Mouse (Mus musculus) liver, embryonic 14.5 days (tissue): ENCODE measurements around the gene Chtop. TPM values are rescaled to one million over a fixed set of nuclear protein-coding genes. Genes with fewer than 3 reads are reported as not detected.

Experiments
- ATAC-seq: fragments of 200-750 bp; cut with Nextera tagmentation; 2 replicates; pipeline ENCODE4 v1.8.0; 2017; ENCODE audit warnings: moderate number of reproducible peaks, mild to moderate bottlenecking, moderate library complexity; ENCODE audit not compliant: insufficient read depth
- DNase-seq, 3 experiments: peaks; one replicate each; pipeline ENCODE4 v3.0.0-alpha.2; 2012 to 2013; ENCODE audit warnings: low read depth in 3 of 3, low spot score in 3 of 3
- H3K27ac ChIP-seq: fragments of 300-500 bp; sonication (generic); 2 replicates; pipeline ENCODE4 v1.5.1; 2014; ENCODE audit warnings: moderate library complexity, mild to moderate bottlenecking, control low read depth, inconsistent platforms
- H3K27me3 ChIP-seq: fragments of 300-500 bp; sonication (generic); 2 replicates; pipeline ENCODE4 v1.6.1; 2014; ENCODE audit warnings: mild to moderate bottlenecking, low read length, moderate library complexity; ENCODE audit not compliant: control insufficient read depth, insufficient read depth
- H3K36me3 ChIP-seq: fragments of 300-500 bp; sonication (generic); replicated peaks from 2 replicates; pipeline ENCODE4 v1.6.1; 2014; ENCODE audit warnings: low read depth; ENCODE audit not compliant: control insufficient read depth, insufficient read depth
- H3K4me1 ChIP-seq, 2 experiments: fragments of 200-500 bp in 1 of 2; fragments of 300-500 bp in 1 of 2; sonication (generic) in 1 of 2; replicated peaks; 2 replicates each; pipeline ENCODE4 v1.6.1; 2012 to 2014; ENCODE audit warnings: antibody characterized with exemption in 1 of 2, inconsistent platforms in 1 of 2, low read length in 1 of 2; ENCODE audit not compliant: control insufficient read depth in 2 of 2, insufficient read depth in 2 of 2
- H3K4me2 ChIP-seq: fragments of 300-500 bp; sonication (generic); 2 replicates; pipeline ENCODE4 v1.6.1; 2014; ENCODE audit warnings: low read depth, mild to moderate bottlenecking, control low read depth, moderate library complexity
- H3K4me3 ChIP-seq, 2 experiments: fragments of 200-500 bp in 1 of 2; fragments of 300-500 bp in 1 of 2; sonication (generic) in 1 of 2; 2 replicates each; pipeline ENCODE4 v1.5.1; 2012 to 2014; ENCODE audit warnings: low read depth in 2 of 2, low read length in 2 of 2, mild to moderate bottlenecking in 2 of 2, control low read depth in 1 of 2, inconsistent platforms in 1 of 2, moderate library complexity in 1 of 2; ENCODE audit not compliant: insufficient read depth in 1 of 2
- H3K9ac ChIP-seq: fragments of 300-500 bp; sonication (generic); replicated peaks from 2 replicates; pipeline ENCODE4 v1.6.1; 2014; ENCODE audit warnings: mild to moderate bottlenecking, control low read depth, moderate library complexity
- H3K9me3 ChIP-seq: fragments of 300-500 bp; sonication (generic); 2 replicates; pipeline ENCODE4 v1.6.1; 2016; ENCODE audit warnings: low read length, mixed read lengths; ENCODE audit not compliant: control insufficient read depth
- CTCF ChIP-seq: IDR thresholded peaks from 2 replicates; pipeline ENCODE4 v1.5.1; 2016; ENCODE audit warnings: antibody characterized with exemption, low read depth, control low read depth
- EP300 ChIP-seq: IDR thresholded peaks from 2 replicates; pipeline ENCODE4 v1.6.1; 2016; ENCODE audit warnings: antibody characterized with exemption, low read depth
- WGBS: fragments of 180-500 bp; shearing (Covaris S2); extraction: QIAGEN DNeasy Blood & Tissue Kit; methylation state at CpG from one replicate; pipeline ENCODE4 v1.1.7; 2014; ENCODE audit not compliant: insufficient replicate concordance; 5-methylcytosine and 5-hydroxymethylcytosine counted together
- polyA plus RNA-seq, 2 experiments: library from polyadenylated mRNA; depleted of rRNA in 1 of 2; stranded (reverse) in 1 of 2; unstranded in 1 of 2; fragments of >200 nt; fragmentation: Nextera tagmentation in 1 of 2; extraction: Ambion mirVana in 1 of 2; gene quantifications; 2 replicates each; pipeline versions ENCODE4 v1.2.1 to v1.2.3; 2012 to 2014

Gene Chtop
- polyA plus RNA-seq, 2 experiments: 29.7 to 49.9 TPM

DNA sequence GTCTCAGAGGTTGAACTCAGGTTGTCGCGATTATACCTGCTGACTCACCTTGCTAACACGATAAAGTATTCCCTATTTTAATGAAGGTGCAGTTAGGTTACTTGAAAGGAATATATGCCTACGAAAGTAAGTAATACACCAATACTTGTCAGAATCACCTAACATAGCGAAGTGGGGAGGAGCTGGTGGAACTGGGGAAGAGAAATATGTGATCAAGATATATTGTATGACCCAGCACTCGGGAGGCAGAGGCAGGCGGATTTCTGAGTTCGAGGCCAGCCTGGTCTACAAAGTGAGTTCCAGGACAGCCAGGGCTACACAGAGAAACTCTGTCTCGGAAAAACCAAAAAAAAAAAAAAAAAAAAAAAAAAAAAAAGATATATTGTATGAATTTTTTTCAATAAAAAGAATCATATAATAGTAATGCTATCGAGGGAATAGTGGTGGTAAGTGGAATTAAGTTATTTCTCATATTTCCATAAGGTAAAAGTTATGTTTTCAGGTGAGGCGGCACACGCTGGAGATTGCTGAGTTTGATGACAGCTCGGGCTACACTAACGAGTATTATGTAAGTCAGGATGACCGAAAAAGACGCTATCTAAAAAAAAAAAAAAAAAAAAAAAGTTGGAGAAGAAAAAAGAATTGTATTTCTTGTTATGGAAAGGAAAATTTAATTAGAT is 34.0 kb downstream of the Chtop start:
- peak overlapping the region; percentile 54 to 61; a peak in 3 of 4 replicates for H3K4me3 ChIP-seq
- no peak overlapping the region; the same call in 1 of the 2 replicates for H3K9ac ChIP-seq
- ATAC-seq (no peak), DNase-seq (no peak)
- WGBS: 33% methylated on average over 15 of the region's 16 CpGs
- no peaks in the 10 kb centered on the region for H3K9me3 ChIP-seq
- no peaks in the 10 kb centered on the region for H3K27me3 ChIP-seq
- H3K4me1 ChIP-seq: peaks cover 7 to 9% of the 10 kb centered on the region in 2 experiments
- TF ChIP-seq EP300: no peak
- TF ChIP-seq CTCF: no peak
- H3K4me2 ChIP-seq: peak overlapping the region; percentile 63
- H3K36me3 ChIP-seq: peaks cover 16% of the 10 kb centered on the region
- no peak overlapping the region for H3K27ac ChIP-seq

DNA sequence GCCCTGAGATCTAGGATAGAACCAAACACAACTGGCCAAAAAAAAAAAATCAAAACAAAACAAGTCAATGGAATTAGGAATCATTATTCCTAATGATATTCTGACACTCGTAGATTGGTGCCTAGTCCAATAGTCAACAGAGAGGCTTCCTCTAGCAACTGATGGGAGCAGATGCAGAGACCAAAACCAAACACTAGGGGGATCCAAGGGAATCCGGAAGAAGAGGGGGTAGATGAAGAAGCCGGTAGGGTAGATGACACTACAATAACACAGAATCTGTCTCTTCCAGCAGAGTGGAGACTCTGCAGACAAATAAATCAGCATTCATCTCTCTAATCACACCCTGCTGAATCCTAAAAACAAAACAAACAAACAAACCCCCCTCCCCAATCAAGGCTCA is 37.1 kb downstream of the Chtop start:
- ATAC-seq: no peak
- no peak overlapping the region for H3K9ac ChIP-seq
- H3K27ac ChIP-seq: no peak overlapping the region
- no peaks in the 10 kb centered on the region for H3K36me3 ChIP-seq
- no peak overlapping the region for H3K4me2 ChIP-seq
- H3K4me3 ChIP-seq: no peak overlapping the region
- DNase-seq: peak; percentile 35 to 46 (median 39)
- TF ChIP-seq EP300 (no peak), CTCF (peak; percentile 72)
- H3K9me3 ChIP-seq: no peaks in the 10 kb centered on the region
- H3K27me3 ChIP-seq: no peaks in the 10 kb centered on the region
- 21% methylated on average over 3 of the region's 3 CpGs for WGBS
- peaks cover 6 to 8% of the 10 kb centered on the region in 2 experiments for H3K4me1 ChIP-seq

DNA sequence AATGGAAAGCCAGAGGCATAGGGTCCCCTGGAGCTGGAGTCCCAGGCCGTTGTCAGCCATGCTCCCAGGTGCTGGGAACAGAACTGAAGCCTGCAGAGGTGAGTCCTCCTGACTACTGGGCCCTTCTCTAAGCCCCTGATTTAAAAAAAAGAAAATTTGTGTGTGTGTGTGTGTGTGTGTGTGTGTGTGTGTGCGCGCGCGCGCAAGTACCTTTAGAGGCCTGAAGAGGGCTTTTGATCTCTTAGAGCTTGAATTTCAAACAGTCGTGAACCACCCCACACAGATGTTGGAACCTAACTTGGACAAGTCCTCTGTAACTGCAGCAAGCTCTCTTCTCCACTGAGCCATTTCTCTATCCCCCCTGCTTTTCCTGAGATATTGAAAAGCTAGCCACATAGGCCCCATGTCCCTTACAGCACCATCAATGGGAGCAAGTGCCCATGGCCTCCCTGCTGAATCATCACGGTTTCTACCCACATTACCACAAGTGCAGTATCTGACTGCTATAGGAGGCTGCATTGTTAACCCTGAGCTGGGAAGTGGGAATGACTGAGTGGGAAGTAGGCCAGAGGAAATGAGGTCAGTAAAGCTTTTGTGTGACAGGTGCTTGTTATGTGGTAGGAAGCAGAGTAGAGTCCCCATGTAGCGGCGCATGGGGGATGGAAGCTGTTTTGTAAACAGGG is 41.5 kb downstream of the Chtop start:
- Histone ChIP-seq H3K27ac (no peak overlapping the region), H3K36me3 (no peaks in the 10 kb centered on the region), H3K9ac (no peak overlapping the region), H3K9me3 (no peaks in the 10 kb centered on the region), H3K4me3 (no peak overlapping the region), H3K4me1 (peaks cover 0 to 4% of the 10 kb centered on the region in 2 experiments; a peak in 1 of 4 replicates), H3K4me2 (no peak overlapping the region), H3K27me3 (peaks cover 42% of the 10 kb centered on the region)
- 80% methylated on average over 10 of the region's 10 CpGs for WGBS
- no peak for ATAC-seq
- DNase-seq: no peak
- TF ChIP-seq EP300 (no peak), CTCF (no peak; the same call in 1 of the 2 replicates)

DNA sequence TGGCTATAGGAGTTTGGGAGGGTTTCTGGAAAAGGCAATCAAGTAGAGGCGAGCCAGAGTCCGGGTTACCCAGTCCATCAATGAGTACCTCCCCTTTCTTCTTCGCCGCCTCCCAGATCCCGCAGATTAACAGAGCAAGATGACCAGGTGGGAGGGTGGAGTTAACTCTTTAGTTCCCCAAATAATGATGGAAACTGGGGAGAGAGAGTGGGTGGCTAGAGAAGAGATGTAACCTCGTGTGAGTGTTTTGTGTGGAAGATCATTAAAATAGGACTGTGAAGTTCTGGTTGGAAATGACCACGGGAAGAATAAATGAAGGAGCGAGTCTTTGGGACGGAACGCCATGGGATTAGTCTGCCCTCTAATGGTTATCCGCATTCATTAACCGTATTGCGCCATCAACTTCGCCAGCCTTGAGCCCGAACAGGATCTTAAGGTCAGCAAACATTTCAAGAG is 43.0 kb downstream of the Chtop start:
- ATAC-seq (peak; percentile 24; the same call in 1 of the 2 replicates), DNase-seq (peak in 1 of 3 experiments; percentile 37)
- H3K9me3 ChIP-seq: no peaks in the 10 kb centered on the region
- TF ChIP-seq CTCF (peak; percentile 78), EP300 (no peak)
- H3K27me3 ChIP-seq: peaks cover 45% of the 10 kb centered on the region
- 2% methylated on average over 15 of the region's 15 CpGs for WGBS
- no peak overlapping the region for H3K9ac ChIP-seq
- peak overlapping the region; percentile 67 for H3K4me2 ChIP-seq
- H3K36me3 ChIP-seq: no peaks in the 10 kb centered on the region
- peaks cover 0 to 2% of the 10 kb centered on the region in 2 experiments; a peak in 1 of 4 replicates for H3K4me1 ChIP-seq
- peak overlapping the region; percentile 14 to 48 for H3K4me3 ChIP-seq
- no peak overlapping the region for H3K27ac ChIP-seq

DNA sequence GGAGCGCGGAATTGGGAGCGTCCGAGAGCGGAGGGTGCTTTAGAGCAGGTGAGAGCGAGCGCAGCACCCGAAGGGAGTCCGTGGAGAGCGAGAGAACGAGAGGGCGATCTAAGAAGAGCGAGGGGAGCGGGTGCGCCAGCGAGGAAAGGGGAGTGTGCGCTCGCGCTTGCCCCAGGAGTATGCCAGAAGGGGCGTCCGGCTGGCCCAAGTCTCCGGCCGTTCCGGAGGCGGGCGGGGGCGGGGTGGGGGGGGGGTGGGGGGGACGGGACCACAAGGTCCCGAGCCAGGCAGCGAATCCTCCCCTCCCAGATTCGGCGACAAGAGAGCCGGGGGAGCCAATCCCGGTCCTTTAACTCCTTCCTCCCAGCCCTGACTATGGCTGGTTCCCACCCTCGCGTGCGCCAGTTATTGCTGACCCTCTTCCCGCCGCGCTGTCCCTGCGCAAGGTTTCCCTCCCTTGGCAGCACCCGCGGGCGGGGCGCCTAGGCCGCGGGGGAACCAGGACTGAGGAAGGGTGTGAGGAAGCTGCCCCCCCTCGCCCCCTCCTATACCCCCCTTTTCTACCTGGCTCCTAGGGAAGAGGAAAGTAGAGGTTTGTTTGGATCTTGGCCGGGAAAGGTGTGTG is 43.5 kb downstream of the Chtop start, which contains the start of gene Npr1:
Npr1 (minus strand) TSS at position 181 of the 625 bp plus-strand sequence.
- no peaks in the 10 kb centered on the region for H3K36me3 ChIP-seq
- peak within 1 kb of the TSS; percentile 67 for H3K4me2 ChIP-seq
- TF ChIP-seq EP300 (no peak), CTCF (no peak)
- H3K4me3 ChIP-seq: peak within 1 kb of the TSS; percentile 26 to 48
- WGBS: under 1% methylated on average over 31 of the region's 49 CpGs
- ATAC-seq: peak; percentile 34
- H3K9ac ChIP-seq: no peak within 1 kb of the TSS
- no peak for DNase-seq
- peaks cover 0 to 2% of the 10 kb centered on the region in 2 experiments; a peak in 1 of 4 replicates for H3K4me1 ChIP-seq
- no peak within 1 kb of the TSS for H3K27ac ChIP-seq
- H3K9me3 ChIP-seq: no peaks in the 10 kb centered on the region
- peaks cover 45% of the 10 kb centered on the region for H3K27me3 ChIP-seq
